Mouse (Mus musculus): ENCODE measurements around the gene Adra2b. TPM values are rescaled to one million over a fixed set of nuclear protein-coding genes. Genes with fewer than 3 reads are reported as not detected.

Adra2b gene
- polyA plus RNA-seq, 2 experiments from 2014 or later = not detected

- no peak for ATAC-seq
These were observed 24.5 kb downstream of the Adra2b start for GRCm38 (mm10) chr2:127387521-127387920.

DNA sequence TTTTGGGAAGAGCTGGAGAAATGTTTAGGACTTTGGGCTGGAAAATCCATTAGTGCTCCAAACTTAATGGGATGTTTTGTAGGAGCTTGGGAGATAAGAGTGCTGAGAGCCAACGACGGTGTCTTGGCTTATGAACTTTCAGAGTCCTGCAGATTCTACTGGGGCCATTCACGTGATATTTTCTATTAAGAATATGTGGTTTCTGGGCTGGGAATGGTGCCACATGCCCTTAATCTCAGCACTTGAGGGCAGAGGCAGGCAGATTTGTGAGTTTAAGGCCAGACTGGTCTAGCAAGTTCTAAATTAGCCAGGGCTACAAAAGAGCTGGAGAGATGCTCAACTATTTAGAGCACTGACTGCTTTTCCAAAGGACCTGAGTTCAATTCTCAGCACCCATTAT lies 27.3 kb downstream of the Adra2b start:
- no peak for ATAC-seq

DNA sequence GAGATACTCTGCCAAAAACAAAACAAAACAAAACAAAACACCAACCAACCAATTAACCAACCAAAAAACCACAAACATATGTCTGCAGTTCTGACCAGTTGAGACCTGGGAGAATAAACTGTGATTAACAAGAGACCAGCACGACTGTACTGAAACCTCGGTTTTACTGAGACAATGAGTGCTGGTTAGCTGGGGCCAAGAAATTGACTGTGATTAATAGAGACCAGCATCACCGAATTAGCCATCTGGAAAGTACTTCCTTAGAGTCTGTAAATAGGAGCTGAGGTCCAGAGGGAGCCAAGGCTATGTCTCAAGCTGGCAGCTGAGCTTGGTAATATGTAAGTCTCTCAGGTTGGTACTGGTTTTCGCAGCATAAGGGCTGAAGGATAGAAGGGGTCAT lies 27.8 kb downstream of the Adra2b start:
- ATAC-seq = no peak

DNA sequence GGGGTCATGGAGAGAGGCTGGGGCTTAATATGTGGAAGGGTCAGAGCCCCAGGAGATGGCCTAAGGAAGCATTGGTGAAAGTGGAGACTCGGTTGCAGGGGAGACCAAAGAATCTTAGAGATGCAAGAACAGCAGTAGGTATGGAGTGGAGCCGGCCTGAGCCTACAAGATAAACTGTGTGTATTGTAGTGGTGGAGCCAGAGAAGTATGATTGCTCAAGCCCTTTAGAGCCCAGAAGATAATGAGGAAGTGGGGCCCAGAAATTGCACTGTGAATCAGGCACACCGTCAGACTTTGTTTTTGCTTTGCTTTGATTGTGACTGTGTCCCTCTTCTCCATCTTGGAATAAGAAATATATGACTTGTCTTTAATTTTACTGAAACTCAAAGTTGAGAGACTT lies 28.3 kb downstream of the Adra2b start:
- no peak for ATAC-seq

DNA sequence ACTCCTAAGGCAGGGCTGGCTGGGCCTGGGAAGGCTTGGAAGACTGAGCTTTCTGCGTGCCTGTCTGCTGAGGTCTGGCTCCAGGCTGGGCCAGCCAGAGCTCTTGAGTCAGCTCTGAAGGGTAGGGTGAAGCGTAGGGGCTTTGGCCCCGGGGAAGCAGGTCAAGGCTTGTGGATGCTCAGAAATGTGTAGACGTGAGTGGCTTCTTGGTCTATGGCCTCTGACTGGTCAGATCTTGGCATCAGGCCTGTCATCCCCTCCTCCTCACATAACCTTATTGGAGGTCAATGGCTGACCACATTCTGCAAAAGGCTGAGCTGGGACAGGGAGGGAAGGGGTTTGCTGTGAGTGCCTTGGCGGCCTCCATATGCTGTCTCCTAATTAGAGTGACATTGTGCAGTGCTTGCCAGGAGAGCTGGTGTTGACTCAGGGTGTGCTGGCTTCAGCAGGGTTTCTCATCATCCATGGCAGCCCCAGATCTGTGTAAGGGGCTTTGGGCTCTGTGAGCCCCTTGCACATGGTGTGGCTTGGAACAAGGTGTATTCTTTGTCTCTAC lies 31.7 kb downstream of the Adra2b start:
- no peak for ATAC-seq

GRCm38 (mm10) chr2:127398738-127399137 lies 35.7 kb downstream of the Adra2b start:
- no peak for ATAC-seq

GRCm38 (mm10) chr2:127411126-127411525 lies 48.1 kb downstream of the Adra2b start:
- no peak for ATAC-seq

DNA sequence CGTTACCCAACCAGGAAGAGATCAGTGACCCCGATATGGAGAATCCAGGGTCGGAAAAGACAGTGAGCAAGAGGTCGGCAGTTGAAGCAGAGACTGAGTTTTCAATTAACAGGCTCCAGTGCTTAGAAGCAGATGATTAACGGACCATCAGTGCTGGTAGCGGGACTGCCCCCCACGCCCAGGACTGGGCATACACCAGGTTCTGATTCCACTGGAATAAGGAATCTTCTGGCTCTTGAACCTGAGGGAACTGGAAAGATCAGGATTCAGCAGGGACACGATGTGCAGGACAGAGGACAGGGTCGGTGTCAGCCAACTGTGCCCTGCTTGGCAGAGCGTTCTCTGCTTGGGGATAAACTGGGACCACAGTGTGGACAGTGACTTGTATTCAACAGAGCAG lies 52.8 kb downstream of the Adra2b start:
- no peak for ATAC-seq

- no peak for ATAC-seq
These were observed 53.7 kb downstream of the Adra2b start for GRCm38 (mm10) chr2:127416706-127417105.

Other genes starting within 250 kb of the Adra2b start
- 10 to 100 TPM; 20.0 to 30.9 TPM for gene Ncaph, start 229.3 kb upstream of the Adra2b start, polyA plus RNA-seq (2017; shearing (Covaris generic))
- 10 to 100 TPM; 59.9 to 60.8 TPM for gene Itpripl1, start 219.8 kb upstream of the Adra2b start, polyA plus RNA-seq (2017; shearing (Covaris generic))
- gene 1810024B03Rik, start 154.9 kb upstream of the Adra2b start, polyA plus RNA-seq (2017; shearing (Covaris generic)) = 1 to 10 TPM in 1 of 2 experiments, under 1 TPM in 1; 0.92 to 1.5 TPM
- 10 to 100 TPM; 34.2 to 51.7 TPM for gene Snrnp200, start 154.8 kb upstream of the Adra2b start, polyA plus RNA-seq (2017; shearing (Covaris generic))
- gene Ciao1, start 115.4 kb upstream of the Adra2b start, polyA plus RNA-seq (2017; shearing (Covaris generic)) = 10 to 100 TPM; 33.0 to 49.2 TPM
- gene Tmem127, start 115.3 kb upstream of the Adra2b start, polyA plus RNA-seq (2017; shearing (Covaris generic)) = 10 to 100 TPM; 50.2 to 63.5 TPM
- 10 to 100 TPM; 23.4 to 27.2 TPM for gene Stard7, start 93.0 kb upstream of the Adra2b start, polyA plus RNA-seq (2017; shearing (Covaris generic))
- 10 to 100 TPM; 18.6 to 38.6 TPM for gene Dusp2, start 27.0 kb upstream of the Adra2b start, polyA plus RNA-seq (2017; shearing (Covaris generic))
- under 1 TPM; 0.28 to 0.37 TPM for gene Astl, start 24.6 kb upstream of the Adra2b start, polyA plus RNA-seq (2017; shearing (Covaris generic))
- gene Gpat2, start 62.0 kb downstream of the Adra2b start, polyA plus RNA-seq (2017; shearing (Covaris generic)) = under 1 TPM in 1 of 2 experiments, not detected in 1; 0.33 TPM
- gene Fahd2a, start 81.4 kb downstream of the Adra2b start, polyA plus RNA-seq (2017; shearing (Covaris generic)) = 10 to 100 TPM; 48.1 to 48.7 TPM
- gene Kcnip3, start 158.9 kb downstream of the Adra2b start, polyA plus RNA-seq (2017; shearing (Covaris generic)) = under 1 TPM in 1 of 2 experiments, not detected in 1; 0.43 TPM
- not detected for gene Prom2, start 178.3 kb downstream of the Adra2b start, polyA plus RNA-seq (2017; shearing (Covaris generic))
- gene Zfp661, start 223.9 kb downstream of the Adra2b start, polyA plus RNA-seq (2017; shearing (Covaris generic)) = 1 to 10 TPM; 1.5 to 2.1 TPM
- 10 to 100 TPM; 94.3 to 98.2 TPM for gene Mrps5, start 224.0 kb downstream of the Adra2b start, polyA plus RNA-seq (2017; shearing (Covaris generic))

Data from activated CD4-positive, CD25-positive, alpha-beta regulatory T cell, adult 4 months (primary cell).